Mouse (Mus musculus): ENCODE measurements around the gene Sorcs2. TPM values are rescaled to one million over a fixed set of nuclear protein-coding genes. Genes with fewer than 3 reads are reported as not detected.
A peak's percentile ranks its signal among the peaks of the same experiment; 100 is the strongest.

Gene Sorcs2
- total RNA-seq, 1 experiment from 2014 or later, result 13.2 TPM

GRCm38 (mm10) chr5:36120931-36121341, 277.0 kb downstream of the Sorcs2 start:
- DNase-seq, result no peak

- no peak for DNase-seq
Observed at GRCm38 (mm10) chr5:36118061-36118460, 279.9 kb downstream of the Sorcs2 start.

- no peak for DNase-seq
Observed at GRCm38 (mm10) chr5:36115519-36115918, 282.4 kb downstream of the Sorcs2 start.

GRCm38 (mm10) chr5:36113696-36114095, 284.2 kb downstream of the Sorcs2 start:
- DNase-seq, result no peak

- DNase-seq, result no peak
Observed at GRCm38 (mm10) chr5:36112696-36113095, 285.2 kb downstream of the Sorcs2 start.

- no peak for DNase-seq
Observed at GRCm38 (mm10) chr5:36111516-36111915, 286.4 kb downstream of the Sorcs2 start.

GRCm38 (mm10) chr5:36108339-36108887, 289.5 kb downstream of the Sorcs2 start:
- DNase-seq, result no peak

- no peak for DNase-seq
Observed at GRCm38 (mm10) chr5:36103483-36103882, 294.5 kb downstream of the Sorcs2 start.

GRCm38 (mm10) chr5:36101129-36101528, 296.8 kb downstream of the Sorcs2 start:
- no peak for DNase-seq

- no peak for DNase-seq
Observed at GRCm38 (mm10) chr5:36100488-36100887, 297.5 kb downstream of the Sorcs2 start.

GRCm38 (mm10) chr5:36099662-36100061, 298.3 kb downstream of the Sorcs2 start:
- peak; percentile 33 for DNase-seq

GRCm38 (mm10) chr5:36096046-36096445, 301.9 kb downstream of the Sorcs2 start:
- DNase-seq, result no peak

- DNase-seq, result no peak
Observed at GRCm38 (mm10) chr5:36090036-36090435, 307.9 kb downstream of the Sorcs2 start.

- DNase-seq, result no peak
Observed at GRCm38 (mm10) chr5:36089243-36089642, 308.7 kb downstream of the Sorcs2 start.

GRCm38 (mm10) chr5:36086931-36087330, 311.0 kb downstream of the Sorcs2 start:
- no peak for DNase-seq

- no peak for DNase-seq
Observed at GRCm38 (mm10) chr5:36085621-36086020, 312.3 kb downstream of the Sorcs2 start.

GRCm38 (mm10) chr5:36083869-36084565, 313.9 kb downstream of the Sorcs2 start:
- DNase-seq, result no peak

- DNase-seq, result no peak
Observed at GRCm38 (mm10) chr5:36081021-36081420, 316.9 kb downstream of the Sorcs2 start.

GRCm38 (mm10) chr5:36075172-36076074, 322.5 kb downstream of the Sorcs2 start:
- no peak for DNase-seq

- DNase-seq, result peak; percentile 60
Observed at GRCm38 (mm10) chr5:36069503-36070360, 328.2 kb downstream of the Sorcs2 start.

- DNase-seq, result no peak
Observed at GRCm38 (mm10) chr5:36067651-36068181, 330.2 kb downstream of the Sorcs2 start.

Measured in adrenal gland, postnatal 25 days (tissue).